Mouse (Mus musculus) CD8-positive naive resting alpha-beta T cell, adult 2 months (primary cell): Measurements from ENCODE around the gene Tmem8b.

Source experiments
- DNase-seq, 2 experiments: peaks; one replicate each; pipeline ENCODE4 v3.0.0; 2022; ENCODE audit warnings: low read depth in 2 of 2, low spot score in 2 of 2

Tmem8b gene

DNA sequence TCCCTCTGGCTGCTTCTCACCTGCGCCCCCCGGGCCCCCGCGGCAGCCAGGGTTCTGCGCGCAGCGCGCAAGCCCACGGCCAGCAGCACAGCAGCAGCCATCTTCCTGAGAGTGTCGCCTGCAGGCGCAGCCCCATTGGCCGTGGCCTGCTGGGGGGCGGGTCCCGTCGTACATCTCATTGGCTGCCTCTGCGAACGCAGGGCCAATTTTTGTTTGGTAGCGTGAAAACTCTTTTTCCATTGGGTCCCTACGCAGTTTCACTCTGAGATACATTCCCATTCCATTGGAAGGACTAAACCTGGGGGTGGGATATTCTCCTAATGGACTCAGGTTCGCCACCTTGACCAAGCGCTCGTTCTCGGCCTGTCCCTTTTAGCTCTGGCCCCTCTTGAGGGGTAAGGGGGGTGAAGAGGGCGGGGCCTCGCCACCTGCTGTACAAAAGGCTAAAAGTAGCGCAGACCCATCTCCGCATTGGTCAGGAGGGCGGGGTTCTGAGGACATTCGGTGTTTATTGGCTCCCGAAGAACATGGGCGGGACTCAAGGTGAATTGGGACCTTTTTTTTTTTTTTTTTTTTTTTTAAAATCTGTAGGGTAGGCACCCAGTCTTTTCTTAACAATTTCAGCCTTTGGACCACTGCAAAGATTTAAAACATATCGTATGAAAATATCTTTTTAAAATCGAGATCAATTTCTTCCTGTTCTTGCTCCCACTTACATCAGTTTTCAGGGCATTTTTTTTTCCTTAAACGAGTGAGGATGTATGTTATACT, 12.2 kb upstream of the Tmem8b start, which contains the start of gene Hint2:
Gene Hint2 (minus strand): TSS at position 128 of the 771 bp plus-strand sequence.
- peak; percentile 87 to 89 for DNase-seq

GRCm38 (mm10) chr4:43657146-43657545, 11.6 kb upstream of the Tmem8b start:
- DNase-seq = no peak

DNA sequence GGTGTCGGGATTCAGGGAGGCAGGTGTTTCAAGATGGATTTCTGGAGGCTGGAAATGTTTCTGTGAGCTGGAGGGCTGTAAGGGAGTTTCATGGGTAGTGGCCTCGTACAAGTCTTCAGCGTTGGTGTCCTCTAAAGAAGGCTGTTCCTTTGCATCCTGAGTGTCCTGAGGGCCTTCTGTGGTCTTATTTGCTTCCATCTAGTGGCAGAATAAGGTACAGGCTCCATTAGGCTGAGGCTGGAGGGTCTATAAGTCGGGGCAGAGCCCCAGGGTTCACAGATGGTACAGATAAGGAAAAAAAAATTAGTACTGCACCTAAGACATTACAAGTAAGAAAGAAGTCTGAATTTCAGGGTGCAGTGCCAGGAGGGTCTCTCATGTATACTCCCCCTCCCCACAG, 2.4 kb upstream of the Tmem8b start:
- DNase-seq = no peak

DNA sequence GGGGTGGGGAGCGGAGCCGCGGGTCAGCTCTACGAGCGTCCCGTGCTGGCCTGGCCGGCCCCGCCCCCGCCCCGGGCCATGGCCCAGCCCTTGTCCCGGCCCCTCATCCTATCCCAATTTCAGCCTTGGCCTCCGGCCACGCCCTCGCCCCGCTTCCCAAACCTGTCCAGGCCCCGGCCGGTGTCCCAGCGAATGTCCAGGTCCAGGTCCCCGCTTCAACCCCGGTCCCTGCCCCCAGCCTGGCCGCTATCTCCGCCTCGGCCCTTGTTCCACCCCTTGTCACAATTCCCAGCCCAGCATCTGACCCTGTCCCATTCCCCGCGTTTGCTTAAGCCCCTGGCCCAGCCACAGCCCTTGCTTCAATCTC, 640 bp downstream of the Tmem8b start:
- peak in 1 of 2 experiments; percentile 19 for DNase-seq

DNA sequence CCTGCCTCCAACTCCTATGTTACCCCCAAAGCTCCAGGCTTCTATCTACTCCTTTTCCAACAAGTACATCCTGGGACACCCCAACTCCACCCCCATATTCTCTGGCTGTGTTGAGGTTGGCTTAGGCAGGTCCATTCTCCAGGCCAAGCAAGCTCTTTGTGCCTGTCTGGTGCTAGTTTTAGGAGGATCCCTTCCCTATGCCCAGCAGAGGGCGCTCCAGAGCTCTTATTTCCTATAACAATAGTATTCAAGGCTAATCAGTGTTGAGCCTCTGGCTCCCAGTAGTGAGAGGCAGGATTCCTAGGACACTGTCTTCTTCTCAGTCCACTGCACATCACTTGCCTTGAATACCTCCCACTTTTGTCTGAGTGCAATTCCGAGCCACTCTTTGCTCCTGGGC, 3.3 kb downstream of the Tmem8b start:
- peak; percentile 71 to 78 for DNase-seq

DNA sequence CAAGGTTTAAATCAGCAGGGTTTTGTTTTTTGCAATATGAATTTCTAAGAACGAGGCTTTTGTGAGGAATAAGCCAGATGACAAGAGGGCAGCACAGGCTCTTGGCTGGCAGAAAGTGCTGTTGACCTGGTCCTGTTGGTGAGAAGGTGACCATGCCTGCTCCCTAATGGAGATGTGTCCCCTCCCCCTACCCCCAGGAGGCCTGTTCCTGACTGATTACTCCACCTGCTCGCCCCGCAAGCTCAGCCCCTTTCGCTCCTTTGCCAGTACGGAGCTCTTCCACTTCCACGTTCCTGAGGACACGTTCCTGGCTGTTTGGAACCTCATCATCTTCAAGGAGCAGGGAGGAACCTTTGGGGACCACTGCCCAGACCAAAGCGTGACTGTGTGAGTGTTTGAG, 4.9 kb downstream of the Tmem8b start:
- no peak for DNase-seq

GRCm38 (mm10) chr4:43674974-43675373, 6.2 kb downstream of the Tmem8b start:
- DNase-seq = no peak

DNA sequence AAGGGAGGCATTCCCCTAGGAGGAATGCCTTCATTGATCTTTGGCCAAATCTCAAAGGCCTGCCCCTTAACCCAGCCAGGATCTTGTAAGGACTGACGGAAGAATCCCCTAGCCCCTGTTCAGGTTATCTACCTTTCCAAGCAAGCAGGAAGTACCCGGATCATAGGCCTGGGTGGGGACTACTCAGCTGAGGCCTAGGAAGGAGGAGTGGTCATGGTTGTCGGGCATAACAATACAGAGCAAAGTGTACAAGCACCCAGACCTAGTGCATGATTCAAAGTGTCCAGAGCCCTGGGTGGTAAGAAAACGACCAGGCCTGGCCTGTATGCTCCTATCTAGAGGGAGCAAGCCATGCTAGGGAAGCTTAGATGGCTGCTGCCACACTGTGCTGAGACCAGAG, 6.8 kb downstream of the Tmem8b start:
- DNase-seq = no peak

GRCm38 (mm10) chr4:43678541-43678940, 9.8 kb downstream of the Tmem8b start:
- no peak for DNase-seq

GRCm38 (mm10) chr4:43679416-43680043, 10.8 kb downstream of the Tmem8b start:
- no peak for DNase-seq

DNA sequence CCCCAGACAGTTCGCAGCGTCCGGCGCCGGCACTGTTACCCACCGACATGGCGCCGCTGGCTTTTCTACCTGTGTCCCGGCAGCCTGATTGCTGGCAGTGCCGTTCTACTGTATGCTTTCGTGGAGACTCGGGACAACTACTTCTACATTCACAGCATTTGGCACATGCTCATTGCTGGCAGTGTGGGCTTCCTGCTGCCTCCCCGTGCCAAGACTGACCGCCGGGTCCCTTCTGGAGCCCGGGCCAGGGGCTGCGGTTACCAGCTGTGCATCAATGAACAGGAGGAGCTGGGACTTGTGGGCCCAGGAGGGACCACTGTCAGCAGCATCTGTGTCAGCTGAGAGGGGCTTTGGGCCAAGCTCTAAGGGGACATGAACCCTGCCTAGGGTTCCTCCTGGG, 21.2 kb downstream of the Tmem8b start:
- DNase-seq = no peak

DNA sequence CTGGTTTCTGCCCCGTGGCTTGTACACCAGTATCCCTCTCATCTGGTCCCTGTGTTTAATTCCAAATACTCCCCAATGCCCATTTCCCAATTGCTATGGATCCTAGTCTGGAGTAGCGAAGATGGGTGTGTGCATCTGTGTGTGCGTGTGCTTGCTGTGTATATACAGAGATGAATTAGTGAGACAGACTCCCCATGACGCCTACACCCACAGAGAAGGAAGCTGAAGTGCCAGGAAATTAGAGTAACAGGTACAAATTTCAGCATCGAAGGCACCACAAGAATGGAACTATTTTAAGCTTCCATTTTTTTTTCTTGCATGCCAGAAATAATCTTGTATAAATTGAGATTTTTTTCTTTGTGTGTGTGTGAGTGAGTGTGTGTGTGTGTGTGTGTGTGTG, 22.3 kb downstream of the Tmem8b start:
- DNase-seq = no peak

GRCm38 (mm10) chr4:43693806-43694241, 25.1 kb downstream of the Tmem8b start:
- no peak for DNase-seq

- DNase-seq = no peak
Measured at GRCm38 (mm10) chr4:43694439-43695248, 25.9 kb downstream of the Tmem8b start.

- DNase-seq = no peak
Measured at GRCm38 (mm10) chr4:43695249-43695671, 26.5 kb downstream of the Tmem8b start.

DNA sequence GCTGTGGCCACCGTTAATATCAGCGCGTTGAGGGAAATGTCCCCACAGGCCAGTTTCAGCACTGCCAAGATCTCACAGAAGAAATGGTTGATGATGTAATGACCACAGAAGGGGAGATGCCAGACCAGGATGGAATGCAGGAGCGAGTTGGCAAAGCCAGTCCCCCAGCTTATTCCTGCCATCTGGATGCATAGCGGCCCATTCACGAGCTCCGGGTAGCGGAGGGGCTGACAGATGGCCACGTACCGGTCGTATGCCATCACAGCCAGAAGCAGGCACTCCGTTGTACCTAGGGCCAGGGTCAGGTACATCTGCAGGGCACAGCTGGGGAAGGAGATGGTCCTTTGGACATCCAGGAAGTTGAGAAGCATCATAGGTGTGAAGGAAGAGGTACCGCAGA, 27.8 kb downstream of the Tmem8b start:
- no peak for DNase-seq

DNA sequence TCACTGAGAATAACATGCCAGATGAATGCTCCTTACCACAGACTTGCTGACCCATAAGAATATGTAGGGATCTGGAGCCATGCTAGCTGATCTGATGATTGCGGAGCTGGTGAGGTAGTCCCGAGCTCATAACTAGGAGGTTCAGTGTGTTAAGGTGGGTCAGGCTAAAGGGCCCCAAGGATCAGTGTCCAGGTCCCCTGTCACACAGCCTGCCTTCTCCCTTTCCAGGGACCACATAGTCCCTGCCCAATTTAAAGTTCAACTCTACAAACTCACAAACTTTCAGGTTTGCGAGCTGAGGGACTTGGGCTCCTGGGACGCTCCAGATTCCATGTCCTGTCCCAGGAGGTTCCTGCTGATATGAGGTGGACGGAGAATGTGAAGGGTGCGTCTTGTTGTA, 31.9 kb downstream of the Tmem8b start, which contains the start of gene Olfr70:
Gene Olfr70 (minus strand): TSS at position 101 of the 400 bp plus-strand sequence.
- DNase-seq = no peak

GRCm38 (mm10) chr4:43703439-43703838, 34.7 kb downstream of the Tmem8b start:
- DNase-seq = no peak

DNA sequence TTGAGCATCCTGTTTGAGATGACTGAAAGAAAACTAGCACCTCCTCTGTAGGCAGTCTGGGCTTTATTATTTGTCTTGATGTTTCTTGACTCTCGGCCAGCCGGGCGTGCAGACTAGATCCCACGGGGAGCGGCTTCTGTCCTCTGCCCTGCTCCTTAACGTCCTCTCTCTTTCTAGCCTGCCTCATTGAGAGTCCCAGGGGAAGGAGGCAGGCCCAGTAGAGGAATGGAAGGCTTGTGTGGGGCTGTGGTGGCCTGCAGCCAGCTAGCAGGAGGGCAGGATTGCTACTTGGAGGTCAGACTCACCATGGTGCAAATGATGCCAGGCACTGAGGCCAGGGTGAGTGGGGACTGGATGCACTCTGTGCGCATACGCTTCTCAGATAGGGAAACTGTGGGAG, 35.1 kb downstream of the Tmem8b start:
- no peak for DNase-seq

GRCm38 (mm10) chr4:43705991-43706390, 37.2 kb downstream of the Tmem8b start:
- no peak for DNase-seq

- DNase-seq = no peak
Measured at GRCm38 (mm10) chr4:43709869-43710268, 41.1 kb downstream of the Tmem8b start, which contains the start of gene Olfr71. Olfr71 (minus strand) TSS chr4:43710255.

- DNase-seq = peak; percentile 57 to 74
Measured at GRCm38 (mm10) chr4:43711821-43712220, 43.0 kb downstream of the Tmem8b start.
